Mouse (Mus musculus) liver, embryonic 14.5 days (tissue): ENCODE results near the gene Rnf150. TPM values are rescaled to one million over a fixed set of nuclear protein-coding genes. Genes with fewer than 3 reads are reported as not detected.

Experiments
- ATAC-seq: fragments of 200-750 bp; cut with Nextera tagmentation; 2 replicates; pipeline ENCODE4 v1.8.0; 2017; ENCODE audit warnings: moderate number of reproducible peaks, mild to moderate bottlenecking, moderate library complexity; ENCODE audit not compliant: insufficient read depth
- DNase-seq, 3 experiments: peaks; one replicate each; pipeline ENCODE4 v3.0.0-alpha.2; 2012 to 2013; ENCODE audit warnings: low read depth in 3 of 3, low spot score in 3 of 3
- H3K27ac ChIP-seq: fragments of 300-500 bp; sonication (generic); 2 replicates; pipeline ENCODE4 v1.5.1; 2014; ENCODE audit warnings: moderate library complexity, mild to moderate bottlenecking, control low read depth, inconsistent platforms
- H3K27me3 ChIP-seq: fragments of 300-500 bp; sonication (generic); 2 replicates; pipeline ENCODE4 v1.6.1; 2014; ENCODE audit warnings: mild to moderate bottlenecking, low read length, moderate library complexity; ENCODE audit not compliant: control insufficient read depth, insufficient read depth
- H3K36me3 ChIP-seq: fragments of 300-500 bp; sonication (generic); replicated peaks from 2 replicates; pipeline ENCODE4 v1.6.1; 2014; ENCODE audit warnings: low read depth; ENCODE audit not compliant: control insufficient read depth, insufficient read depth
- H3K4me1 ChIP-seq, 2 experiments: fragments of 200-500 bp in 1 of 2; fragments of 300-500 bp in 1 of 2; sonication (generic) in 1 of 2; replicated peaks; 2 replicates each; pipeline ENCODE4 v1.6.1; 2012 to 2014; ENCODE audit warnings: antibody characterized with exemption in 1 of 2, inconsistent platforms in 1 of 2, low read length in 1 of 2; ENCODE audit not compliant: control insufficient read depth in 2 of 2, insufficient read depth in 2 of 2
- H3K4me2 ChIP-seq: fragments of 300-500 bp; sonication (generic); 2 replicates; pipeline ENCODE4 v1.6.1; 2014; ENCODE audit warnings: low read depth, mild to moderate bottlenecking, control low read depth, moderate library complexity
- H3K4me3 ChIP-seq, 2 experiments: fragments of 200-500 bp in 1 of 2; fragments of 300-500 bp in 1 of 2; sonication (generic) in 1 of 2; 2 replicates each; pipeline ENCODE4 v1.5.1; 2012 to 2014; ENCODE audit warnings: low read depth in 2 of 2, low read length in 2 of 2, mild to moderate bottlenecking in 2 of 2, control low read depth in 1 of 2, inconsistent platforms in 1 of 2, moderate library complexity in 1 of 2; ENCODE audit not compliant: insufficient read depth in 1 of 2
- H3K9ac ChIP-seq: fragments of 300-500 bp; sonication (generic); replicated peaks from 2 replicates; pipeline ENCODE4 v1.6.1; 2014; ENCODE audit warnings: mild to moderate bottlenecking, control low read depth, moderate library complexity
- H3K9me3 ChIP-seq: fragments of 300-500 bp; sonication (generic); 2 replicates; pipeline ENCODE4 v1.6.1; 2016; ENCODE audit warnings: low read length, mixed read lengths; ENCODE audit not compliant: control insufficient read depth
- CTCF ChIP-seq: IDR thresholded peaks from 2 replicates; pipeline ENCODE4 v1.5.1; 2016; ENCODE audit warnings: antibody characterized with exemption, low read depth, control low read depth
- EP300 ChIP-seq: IDR thresholded peaks from 2 replicates; pipeline ENCODE4 v1.6.1; 2016; ENCODE audit warnings: antibody characterized with exemption, low read depth
- WGBS: fragments of 180-500 bp; shearing (Covaris S2); extraction: QIAGEN DNeasy Blood & Tissue Kit; methylation state at CpG from one replicate; pipeline ENCODE4 v1.1.7; 2014; ENCODE audit not compliant: insufficient replicate concordance; 5-methylcytosine and 5-hydroxymethylcytosine counted together
- polyA plus RNA-seq, 2 experiments: library from polyadenylated mRNA; depleted of rRNA in 1 of 2; stranded (reverse) in 1 of 2; unstranded in 1 of 2; fragments of >200 nt; fragmentation: Nextera tagmentation in 1 of 2; extraction: Ambion mirVana in 1 of 2; gene quantifications; 2 replicates each; pipeline versions ENCODE4 v1.2.1 to v1.2.3; 2012 to 2014

The Rnf150 gene
- polyA plus RNA-seq, 2 experiments: 0.17 to 0.19 TPM

DNA sequence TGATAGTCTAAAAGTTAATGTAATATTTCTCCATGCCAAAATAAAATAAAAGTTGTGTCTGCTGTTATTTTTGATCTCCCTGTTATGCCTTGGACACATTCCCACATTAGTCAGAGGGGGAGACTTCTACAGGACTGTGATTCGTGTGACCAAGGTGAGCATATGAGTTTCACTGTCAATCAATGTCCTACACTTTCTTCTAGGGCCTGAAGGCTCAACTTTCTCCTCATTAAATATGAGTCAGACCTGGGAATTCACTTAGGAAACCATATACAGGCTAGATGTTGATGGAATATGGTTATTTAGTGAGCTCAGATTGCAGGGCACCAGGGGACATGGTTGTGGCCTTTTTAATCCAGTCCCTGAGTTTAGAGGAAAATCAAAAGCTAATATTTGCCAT lies 3.1 kb downstream of the Rnf150 start:
- no peak overlapping the region for H3K27ac ChIP-seq
- H3K4me2 ChIP-seq: no peak overlapping the region
- TF ChIP-seq CTCF: no peak
- TF ChIP-seq EP300: no peak
- H3K9me3 ChIP-seq: no peaks in the 10 kb centered on the region
- H3K9ac ChIP-seq: no peak overlapping the region
- no peaks in the 10 kb centered on the region for H3K4me1 ChIP-seq
- no peaks in the 10 kb centered on the region for H3K36me3 ChIP-seq
- H3K4me3 ChIP-seq: no peak overlapping the region
- no peak for ATAC-seq
- WGBS: 35% methylated on average over 1 of the region's 1 CpGs
- no peak for DNase-seq
- H3K27me3 ChIP-seq: peaks cover 19% of the 10 kb centered on the region

DNA sequence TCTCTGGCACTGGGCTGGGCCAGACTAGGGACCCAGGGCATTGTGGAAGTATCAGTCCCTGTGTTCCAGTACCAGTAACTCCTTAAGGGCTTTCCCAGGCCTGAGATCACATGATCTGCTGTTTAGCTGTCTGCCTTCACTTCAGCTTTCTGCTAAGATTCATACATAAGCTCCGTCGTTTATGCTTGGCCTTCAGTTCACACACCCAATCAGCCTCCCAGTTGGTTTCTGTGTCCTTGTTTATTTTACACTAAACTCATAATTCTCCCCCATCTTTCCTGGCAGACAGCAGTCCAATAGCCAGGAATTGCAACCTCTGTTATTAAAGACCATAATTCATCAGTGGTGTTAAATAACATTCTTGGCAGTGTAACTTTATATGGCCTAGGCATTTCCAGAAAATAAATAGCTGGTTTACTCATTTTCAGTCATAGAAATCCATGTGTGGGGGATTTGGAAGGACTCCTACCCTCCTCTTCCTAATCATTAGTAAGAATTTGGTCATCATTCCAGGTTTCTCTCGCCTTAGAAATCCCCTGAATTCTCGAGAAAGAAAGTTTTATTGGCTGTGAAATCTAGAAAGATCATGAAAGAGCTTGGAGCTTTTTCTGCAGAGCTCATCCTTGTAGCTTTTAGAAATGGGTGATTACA lies 7.8 kb downstream of the Rnf150 start:
- ATAC-seq: no peak
- no peak overlapping the region for H3K9ac ChIP-seq
- no peak overlapping the region for H3K27ac ChIP-seq
- H3K4me1 ChIP-seq: no peaks in the 10 kb centered on the region
- no peaks in the 10 kb centered on the region for H3K36me3 ChIP-seq
- H3K4me2 ChIP-seq: no peak overlapping the region
- no peak overlapping the region for H3K4me3 ChIP-seq
- 48% methylated on average over 4 of the region's 4 CpGs for WGBS
- no peaks in the 10 kb centered on the region for H3K27me3 ChIP-seq
- no peak for DNase-seq
- TF ChIP-seq CTCF (no peak), EP300 (no peak)
- no peaks in the 10 kb centered on the region for H3K9me3 ChIP-seq

DNA sequence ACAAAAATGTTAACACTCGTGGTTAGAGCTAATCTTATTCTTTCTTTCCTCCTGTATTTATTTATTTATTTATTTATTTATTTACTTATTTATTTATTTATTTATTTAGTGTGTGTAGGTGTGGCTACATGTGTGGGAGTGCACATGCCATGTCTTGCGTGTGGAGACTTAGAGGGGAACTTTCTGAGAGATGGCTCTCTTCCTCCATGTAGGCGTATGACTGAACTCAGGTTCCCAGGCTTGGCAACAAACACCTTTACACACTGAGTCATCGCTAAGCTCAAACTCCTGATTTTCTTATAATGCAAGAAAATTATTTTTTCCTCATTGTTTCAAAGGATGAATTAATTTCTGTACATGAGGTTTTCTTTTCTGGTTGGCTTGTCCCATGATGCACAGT lies 8.8 kb downstream of the Rnf150 start:
- Histone ChIP-seq H3K4me3 (no peak overlapping the region), H3K4me1 (no peaks in the 10 kb centered on the region), H3K27me3 (no peaks in the 10 kb centered on the region), H3K36me3 (no peaks in the 10 kb centered on the region), H3K4me2 (no peak overlapping the region), H3K27ac (no peak overlapping the region), H3K9me3 (no peaks in the 10 kb centered on the region), H3K9ac (no peak overlapping the region)
- TF ChIP-seq CTCF: no peak
- no peak for TF ChIP-seq EP300
- DNase-seq (no peak), ATAC-seq (no peak)
- 47% methylated on average over 4 of the region's 4 CpGs for WGBS

DNA sequence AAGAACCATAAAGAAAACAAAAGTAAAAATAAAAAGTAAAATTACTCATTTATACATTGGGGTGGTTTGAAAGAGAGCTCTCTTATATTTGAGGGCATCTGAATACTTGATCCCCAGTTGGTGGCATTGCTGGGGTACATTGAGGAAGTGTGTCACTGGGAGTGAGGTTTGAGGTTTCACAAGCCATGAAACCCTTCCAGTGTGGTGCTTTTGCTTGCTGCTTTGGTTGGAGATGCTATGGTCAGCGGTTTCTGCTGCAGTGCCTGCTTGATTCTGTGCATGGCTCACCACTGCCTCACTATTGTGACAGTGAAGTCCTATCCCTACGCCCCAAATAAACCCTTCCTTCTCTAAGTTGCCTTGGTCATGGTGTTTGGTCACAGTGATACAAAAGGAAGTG lies 10.9 kb downstream of the Rnf150 start:
- no peak overlapping the region for H3K4me3 ChIP-seq
- DNase-seq (no peak), ATAC-seq (no peak)
- H3K27ac ChIP-seq: no peak overlapping the region
- no peaks in the 10 kb centered on the region for H3K9me3 ChIP-seq
- no peaks in the 10 kb centered on the region for H3K4me1 ChIP-seq
- no peaks in the 10 kb centered on the region for H3K27me3 ChIP-seq
- no peaks in the 10 kb centered on the region for H3K36me3 ChIP-seq
- WGBS: 28% methylated on average over 2 of the region's 2 CpGs
- no peak for TF ChIP-seq EP300
- no peak overlapping the region for H3K4me2 ChIP-seq
- H3K9ac ChIP-seq: no peak overlapping the region

DNA sequence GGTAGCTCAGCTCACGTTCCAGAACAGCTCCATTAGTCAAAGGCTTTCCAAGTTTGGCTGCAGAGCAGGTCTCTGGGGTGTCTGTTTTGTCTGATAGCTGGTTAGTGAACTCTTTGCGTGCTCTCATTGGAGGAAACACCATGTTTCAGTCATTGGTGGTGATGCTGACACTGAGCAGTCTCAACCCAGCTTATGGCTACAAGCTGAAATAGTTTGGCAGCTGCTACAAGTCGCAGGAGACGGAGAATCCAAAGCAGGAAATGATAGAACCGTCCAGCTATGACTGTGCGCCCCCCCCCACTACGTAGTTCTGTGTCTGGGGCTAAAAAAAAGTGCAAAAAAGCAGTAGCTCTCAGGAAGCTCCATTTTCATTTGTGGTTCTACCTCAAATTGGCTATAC lies 12.0 kb downstream of the Rnf150 start:
- Histone ChIP-seq H3K27ac (no peak overlapping the region), H3K27me3 (no peaks in the 10 kb centered on the region), H3K9ac (no peak overlapping the region), H3K4me2 (no peak overlapping the region), H3K4me3 (no peak overlapping the region), H3K36me3 (no peaks in the 10 kb centered on the region), H3K4me1 (no peaks in the 10 kb centered on the region), H3K9me3 (no peaks in the 10 kb centered on the region)
- WGBS: 25% methylated on average over 7 of the region's 7 CpGs
- ATAC-seq (no peak), DNase-seq (no peak)
- TF ChIP-seq CTCF (no peak), EP300 (no peak)
